Mouse (Mus musculus): ENCODE results near the gene BC052040.

GRCm38 (mm10) chr2:115597017-115597416, 15.5 kb downstream of the BC052040 start:
- TF ChIP-seq CTCF (IDR thresholded peaks at IDR 0.05; ENCODE audit: control insufficient read depth, insufficient read depth, insufficient read length) (no peak), USF1 (IDR thresholded peaks at IDR 0.05; ENCODE audit: low read depth) (no peak), MAX (IDR thresholded peaks at IDR 0.05) (no peak), MYOD1 (IDR thresholded peaks at IDR 0.05; ENCODE audit: control insufficient read depth, insufficient read length, low read depth) (no peak), CEBPB (IDR thresholded peaks at IDR 0.05; ENCODE audit: low read depth) (no peak)
